Mouse (Mus musculus): ENCODE results near the gene 1700028J19Rik.

DNA sequence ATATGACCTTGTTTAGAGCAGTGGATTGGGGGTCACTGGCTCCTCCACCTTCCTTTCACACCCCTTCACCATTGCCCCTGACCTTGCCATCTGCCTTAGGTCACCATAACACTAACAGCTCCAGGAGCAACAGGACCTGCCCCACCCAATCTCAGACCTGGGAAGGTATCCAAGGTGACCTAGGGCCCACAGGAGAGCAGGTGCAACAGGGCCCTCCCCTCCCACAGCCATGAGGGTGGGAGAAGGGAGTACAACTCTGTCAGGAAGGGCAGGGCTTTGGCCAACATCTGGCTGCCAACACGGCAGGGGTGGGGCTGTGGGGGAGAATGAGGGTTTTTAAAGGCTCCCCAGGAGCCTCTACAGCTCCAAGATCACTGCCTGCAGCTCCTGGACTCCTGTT is 21.4 kb downstream of the 1700028J19Rik start, which contains the start of gene Klk1:
- TF ChIP-seq CTCF (IDR thresholded peaks at IDR 0.05; ENCODE audit: extremely low read depth, insufficient read length, insufficient replicate concordance, low read depth, low read length) (no peak), POLR2A (IDR thresholded peaks at IDR 0.05; ENCODE audit: low read depth, low read length) (no peak)

Data from small intestine, adult 2 months (tissue).